Mouse (Mus musculus): ENCODE results near the gene Ptma.
"Not testable (repeated sequence)": the region's sequence is repeated elsewhere in the genome, so short reads cannot be mapped to it uniquely, and the experiment has no call there.

Gene Ptma

GRCm38 (mm10) chr1:86526116-86526788, at the start of gene Ptma:
TSS of gene Ptma (plus strand) at chr1:86526726.
- DNase-seq (ENCODE audit: low spot score in 2 of 2), result peak; percentile 99 to 100

GRCm38 (mm10) chr1:86477738-86478285, 48.7 kb upstream of the Ptma start:
- DNase-seq (ENCODE audit: low spot score in 2 of 2), result no peak

- no peak for DNase-seq (ENCODE audit: low spot score in 2 of 2)
Measured at GRCm38 (mm10) chr1:86479099-86479825, 47.3 kb upstream of the Ptma start.

GRCm38 (mm10) chr1:86480288-86480687, 46.2 kb upstream of the Ptma start:
- no peak for DNase-seq (ENCODE audit: low spot score in 2 of 2)

GRCm38 (mm10) chr1:86480735-86481447, 45.6 kb upstream of the Ptma start:
- DNase-seq (ENCODE audit: low spot score in 2 of 2), result no peak

GRCm38 (mm10) chr1:86481468-86481867, 45.1 kb upstream of the Ptma start:
- no peak for DNase-seq (ENCODE audit: low spot score in 2 of 2)

GRCm38 (mm10) chr1:86482288-86482687, 44.2 kb upstream of the Ptma start:
- no peak for DNase-seq (ENCODE audit: low spot score in 2 of 2)

- no peak for DNase-seq (ENCODE audit: low spot score in 2 of 2)
Measured at GRCm38 (mm10) chr1:86482761-86483160, 43.8 kb upstream of the Ptma start.

- DNase-seq (ENCODE audit: low spot score in 2 of 2), result no peak
Measured at GRCm38 (mm10) chr1:86485346-86485745, 41.2 kb upstream of the Ptma start.

- not testable (repeated sequence) for DNase-seq (ENCODE audit: low spot score in 2 of 2)
Measured at GRCm38 (mm10) chr1:86485858-86486257, 40.7 kb upstream of the Ptma start.

GRCm38 (mm10) chr1:86486703-86487294, 39.7 kb upstream of the Ptma start:
- DNase-seq (ENCODE audit: low spot score in 2 of 2), result no peak

GRCm38 (mm10) chr1:86487295-86487907, 39.1 kb upstream of the Ptma start:
- DNase-seq (ENCODE audit: low spot score in 2 of 2), result peak; percentile 98 to 100

GRCm38 (mm10) chr1:86487908-86488314, 38.6 kb upstream of the Ptma start:
- no peak for DNase-seq (ENCODE audit: low spot score in 2 of 2)

- no peak for DNase-seq (ENCODE audit: low spot score in 2 of 2)
Measured at GRCm38 (mm10) chr1:86488326-86488725, 38.2 kb upstream of the Ptma start.

GRCm38 (mm10) chr1:86488774-86489173, 37.8 kb upstream of the Ptma start:
- DNase-seq (ENCODE audit: low spot score in 2 of 2), result no peak

GRCm38 (mm10) chr1:86489901-86490300, 36.6 kb upstream of the Ptma start:
- no peak for DNase-seq (ENCODE audit: low spot score in 2 of 2)

GRCm38 (mm10) chr1:86490697-86491096, 35.8 kb upstream of the Ptma start:
- DNase-seq (ENCODE audit: low spot score in 2 of 2), result no peak

- DNase-seq (ENCODE audit: low spot score in 2 of 2), result no peak
Measured at GRCm38 (mm10) chr1:86491533-86492094, 34.9 kb upstream of the Ptma start.

GRCm38 (mm10) chr1:86492095-86493070, 34.1 kb upstream of the Ptma start:
- no peak for DNase-seq (ENCODE audit: low spot score in 2 of 2)

GRCm38 (mm10) chr1:86493783-86494182, 32.7 kb upstream of the Ptma start:
- DNase-seq (ENCODE audit: low spot score in 2 of 2), result no peak
